Mouse (Mus musculus) liver, postnatal 0 days (tissue): ENCODE measurements around the gene Emx1. TPM values are rescaled to one million over a fixed set of nuclear protein-coding genes. Genes with fewer than 3 reads are reported as not detected.

Experiments
- ATAC-seq: fragments of 200-750 bp; cut with Nextera tagmentation; 2 replicates; pipeline ENCODE4 v1.8.0; 2017; ENCODE audit warnings: mild to moderate bottlenecking, moderate library complexity
- DNase-seq: peaks from one replicate; pipeline ENCODE4 v3.0.0-alpha.2; 2016
- H3K27ac ChIP-seq: fragments of 300-500 bp; sonication (generic); 2 replicates; pipeline ENCODE4 v1.5.1; 2014; ENCODE audit warnings: antibody characterized with exemption, moderate library complexity, mild to moderate bottlenecking, low read depth
- H3K27me3 ChIP-seq: fragments of 300-500 bp; sonication (generic); 2 replicates; pipeline ENCODE4 v1.6.1; 2014; ENCODE audit warnings: low read length, control low read depth, mixed read lengths; ENCODE audit not compliant: insufficient read depth
- H3K36me3 ChIP-seq: fragments of 300-500 bp; sonication (generic); replicated peaks from 2 replicates; pipeline ENCODE4 v1.6.1; 2014; ENCODE audit warnings: mild to moderate bottlenecking, control low read depth, low read length, moderate library complexity, mixed read lengths; ENCODE audit not compliant: insufficient read depth
- H3K4me1 ChIP-seq: fragments of 300-500 bp; sonication (generic); 2 replicates; pipeline ENCODE4 v1.6.1; 2014; ENCODE audit warnings: antibody characterized with exemption, mild to moderate bottlenecking, control low read depth; ENCODE audit not compliant: insufficient read depth
- H3K4me2 ChIP-seq: fragments of 300-500 bp; sonication (generic); 2 replicates; pipeline ENCODE4 v1.6.1; 2014; ENCODE audit warnings: low read depth, mild to moderate bottlenecking, low read length, moderate library complexity, mixed read lengths
- H3K4me3 ChIP-seq: fragments of 300-500 bp; sonication (generic); 2 replicates; pipeline ENCODE4 v1.5.1; 2014; ENCODE audit warnings: low read depth, low read length
- H3K9ac ChIP-seq: fragments of 300-500 bp; sonication (generic); replicated peaks from 2 replicates; pipeline ENCODE4 v1.6.1; 2014; ENCODE audit warnings: mild to moderate bottlenecking, moderate library complexity
- H3K9me3 ChIP-seq: fragments of 300-500 bp; sonication (generic); 2 replicates; pipeline ENCODE4 v1.6.1; 2016; ENCODE audit warnings: mild to moderate bottlenecking, control low read depth, low read length, mixed read lengths
- CTCF ChIP-seq: sonication (generic); IDR thresholded peaks from 2 replicates; pipeline ENCODE4 v1.5.1; 2016; ENCODE audit warnings: antibody characterized with exemption, low read depth
- EP300 ChIP-seq: IDR thresholded peaks from 2 replicates; pipeline ENCODE4 v1.6.1; 2016; ENCODE audit warnings: antibody characterized with exemption, low read depth, mild to moderate bottlenecking
- whole genome bisulfite sequencing: fragments of 180-500 bp; shearing (Covaris S2); extraction: QIAGEN DNeasy Blood & Tissue Kit; methylation state at CpG from one replicate; pipeline ENCODE4 v1.1.7; 2014; ENCODE audit not compliant: insufficient replicate concordance; 5-methylcytosine and 5-hydroxymethylcytosine counted together
- polyA plus RNA-seq: library from polyadenylated mRNA; unstranded; fragments of >200 nt; fragmentation: Nextera tagmentation; extraction: Ambion mirVana; gene quantifications from 2 replicates; pipeline ENCODE4 v1.2.1, GENCODE M21; 2015

Emx1 gene
- polyA plus RNA-seq, 1 experiment from 2014 or later: not detected

- no peaks in the 10 kb centered on the region for H3K4me1 ChIP-seq
- no peak overlapping the region for H3K4me3 ChIP-seq
- no peaks in the 10 kb centered on the region for H3K27me3 ChIP-seq
- H3K9ac ChIP-seq: no peak overlapping the region
- no peaks in the 10 kb centered on the region for H3K36me3 ChIP-seq
- no peak overlapping the region for H3K27ac ChIP-seq
- TF ChIP-seq EP300: no peak
- TF ChIP-seq CTCF: no peak
- no peak overlapping the region for H3K4me2 ChIP-seq
- DNase-seq (no peak), ATAC-seq (no peak)
- H3K9me3 ChIP-seq: no peaks in the 10 kb centered on the region
- 74% methylated on average over 14 of the region's 14 CpGs for WGBS
Measured at GRCm38 (mm10) chr6:85223498-85224150, 36.4 kb downstream of the Emx1 start.

DNA sequence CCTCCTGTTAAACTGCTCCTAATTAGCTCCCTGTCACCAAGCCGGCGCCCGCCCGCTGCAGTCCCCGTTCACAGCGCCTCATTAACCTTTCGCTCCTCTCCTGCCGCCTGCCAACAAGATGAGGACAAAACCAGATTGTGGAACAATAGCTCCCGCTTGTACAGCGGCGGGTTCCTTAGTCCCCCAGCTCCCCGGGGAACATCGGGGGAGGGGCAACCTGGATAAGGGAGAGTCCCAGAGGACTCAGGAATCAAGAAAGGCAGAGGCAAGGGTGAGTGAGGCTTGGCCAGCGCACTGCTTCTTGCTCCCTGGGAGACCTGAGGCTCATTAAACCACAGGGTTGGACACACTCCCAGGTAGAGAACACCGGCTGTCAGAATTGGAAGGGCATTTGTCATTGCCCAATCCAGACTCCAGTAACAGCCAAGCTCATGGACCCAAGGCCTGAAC lies 37.2 kb downstream of the Emx1 start:
- H3K9ac ChIP-seq: no peak overlapping the region
- H3K4me3 ChIP-seq: no peak overlapping the region
- no peaks in the 10 kb centered on the region for H3K36me3 ChIP-seq
- no peaks in the 10 kb centered on the region for H3K27me3 ChIP-seq
- H3K4me1 ChIP-seq: no peaks in the 10 kb centered on the region
- TF ChIP-seq EP300 (no peak), CTCF (no peak)
- no peak overlapping the region for H3K27ac ChIP-seq
- H3K9me3 ChIP-seq: no peaks in the 10 kb centered on the region
- H3K4me2 ChIP-seq: no peak overlapping the region
- DNase-seq (no peak), ATAC-seq (no peak)
- 65% methylated on average over 15 of the region's 15 CpGs for WGBS

DNA sequence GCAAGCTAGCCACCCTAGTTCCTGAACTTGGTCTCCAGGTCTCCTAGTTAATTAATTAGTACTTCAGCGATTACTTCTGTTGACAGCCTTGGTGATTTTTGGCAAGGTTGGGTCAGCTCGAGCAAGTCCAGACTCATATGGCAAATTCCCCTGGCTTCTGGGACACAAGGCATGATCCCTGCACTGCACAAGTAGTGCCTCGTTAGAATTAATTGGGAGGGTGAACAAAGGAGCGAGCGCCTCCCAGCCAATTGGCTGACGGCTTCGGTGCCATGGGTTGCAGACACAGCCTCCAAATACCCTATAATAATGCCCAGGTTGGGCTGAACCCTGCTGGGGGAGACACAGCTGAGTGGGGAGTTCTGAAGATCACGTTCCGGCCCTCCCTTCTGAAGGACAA lies 39.3 kb downstream of the Emx1 start:
- Histone ChIP-seq H3K4me2 (no peak overlapping the region), H3K4me3 (no peak overlapping the region), H3K27me3 (no peaks in the 10 kb centered on the region), H3K36me3 (no peaks in the 10 kb centered on the region), H3K4me1 (no peaks in the 10 kb centered on the region), H3K9me3 (no peaks in the 10 kb centered on the region), H3K27ac (no peak overlapping the region), H3K9ac (no peak overlapping the region)
- DNase-seq: no peak
- ATAC-seq: no peak
- WGBS: 80% methylated on average over 9 of the region's 9 CpGs
- TF ChIP-seq CTCF (no peak), EP300 (no peak)

DNA sequence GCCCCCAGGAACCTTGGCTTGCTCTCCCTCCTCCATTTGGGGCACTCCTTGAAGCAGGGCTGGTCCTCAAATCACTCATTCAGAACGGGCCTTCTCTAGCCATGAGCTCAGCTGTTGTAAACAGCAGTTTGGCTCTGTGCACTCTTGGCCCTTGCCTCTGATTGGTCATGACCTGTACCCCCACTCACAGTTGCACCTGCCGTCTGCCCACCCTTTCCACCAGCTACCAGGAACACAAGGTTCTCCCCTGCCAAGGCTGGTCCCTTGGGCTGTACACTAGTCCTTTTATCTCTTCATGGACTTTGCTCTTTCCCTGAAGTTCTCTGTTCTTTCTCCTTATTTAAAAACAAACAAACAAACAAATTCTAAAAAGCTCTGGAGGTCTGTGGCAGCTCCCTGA lies 40.3 kb downstream of the Emx1 start:
- WGBS: 65% methylated on average over 2 of the region's 2 CpGs
- Histone ChIP-seq H3K9ac (no peak overlapping the region), H3K9me3 (no peaks in the 10 kb centered on the region), H3K4me1 (no peaks in the 10 kb centered on the region), H3K36me3 (no peaks in the 10 kb centered on the region), H3K27ac (no peak overlapping the region), H3K4me2 (no peak overlapping the region), H3K27me3 (no peaks in the 10 kb centered on the region), H3K4me3 (no peak overlapping the region)
- DNase-seq (no peak), ATAC-seq (no peak)
- TF ChIP-seq CTCF (no peak), EP300 (no peak)

DNA sequence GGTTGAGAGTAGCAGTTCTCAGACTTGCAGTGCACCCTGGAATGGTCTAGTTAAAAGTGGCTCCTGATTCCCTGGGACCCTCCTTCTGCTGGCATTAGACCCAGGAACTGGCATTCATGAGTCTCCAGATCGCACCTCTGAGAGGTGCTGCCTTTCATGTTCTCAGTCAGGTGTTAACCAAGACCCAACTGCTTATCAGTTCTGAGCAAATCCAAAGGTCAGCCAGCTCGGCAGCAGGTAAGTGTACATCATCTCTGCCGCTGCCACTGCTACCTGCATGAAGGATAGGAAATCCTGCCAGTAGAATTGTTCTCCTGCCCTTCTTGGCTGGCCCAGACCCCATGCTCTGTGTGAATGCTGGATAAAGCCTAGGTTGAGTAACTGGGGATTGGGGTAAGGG lies 43.5 kb downstream of the Emx1 start:
- Histone ChIP-seq H3K4me2 (no peak overlapping the region), H3K4me1 (no peaks in the 10 kb centered on the region), H3K27me3 (no peaks in the 10 kb centered on the region), H3K9me3 (no peaks in the 10 kb centered on the region), H3K27ac (no peak overlapping the region), H3K9ac (no peak overlapping the region), H3K4me3 (no peak overlapping the region), H3K36me3 (no peaks in the 10 kb centered on the region)
- ATAC-seq: no peak
- 51% methylated on average over 3 of the region's 3 CpGs for WGBS
- no peak for TF ChIP-seq EP300
- TF ChIP-seq CTCF: no peak
- no peak for DNase-seq

- H3K27ac ChIP-seq: no peak overlapping the region
- H3K9ac ChIP-seq: no peak overlapping the region
- TF ChIP-seq EP300: no peak
- no peak for TF ChIP-seq CTCF
- no peaks in the 10 kb centered on the region for H3K36me3 ChIP-seq
- H3K9me3 ChIP-seq: no peaks in the 10 kb centered on the region
- no peaks in the 10 kb centered on the region for H3K27me3 ChIP-seq
- H3K4me1 ChIP-seq: no peaks in the 10 kb centered on the region
- H3K4me2 ChIP-seq: no peak overlapping the region
- H3K4me3 ChIP-seq: no peak overlapping the region
- DNase-seq (no peak), ATAC-seq (no peak)
- 47% methylated on average over 6 of the region's 6 CpGs for WGBS
Measured at GRCm38 (mm10) chr6:85231469-85231868, 44.2 kb downstream of the Emx1 start.
